Mouse (Mus musculus): ENCODE results near the gene Coro2a. TPM values are rescaled to one million over a fixed set of nuclear protein-coding genes. Genes with fewer than 3 reads are reported as not detected.

Coro2a gene
- polyA plus RNA-seq, 1 experiment from 2014 or later, result 36.1 TPM

GRCm38 (mm10) chr4:46555762-46556161, 46.2 kb downstream of the Coro2a start:
- H3K9ac ChIP-seq (ENCODE audit: low read length), result no peak overlapping the region
- no peak overlapping the region for H3K27ac ChIP-seq (ENCODE audit: low read depth)
- no peak for ATAC-seq (replicated peaks; ENCODE audit: low FRiP score, low TSS enrichment, low read depth)

DNA sequence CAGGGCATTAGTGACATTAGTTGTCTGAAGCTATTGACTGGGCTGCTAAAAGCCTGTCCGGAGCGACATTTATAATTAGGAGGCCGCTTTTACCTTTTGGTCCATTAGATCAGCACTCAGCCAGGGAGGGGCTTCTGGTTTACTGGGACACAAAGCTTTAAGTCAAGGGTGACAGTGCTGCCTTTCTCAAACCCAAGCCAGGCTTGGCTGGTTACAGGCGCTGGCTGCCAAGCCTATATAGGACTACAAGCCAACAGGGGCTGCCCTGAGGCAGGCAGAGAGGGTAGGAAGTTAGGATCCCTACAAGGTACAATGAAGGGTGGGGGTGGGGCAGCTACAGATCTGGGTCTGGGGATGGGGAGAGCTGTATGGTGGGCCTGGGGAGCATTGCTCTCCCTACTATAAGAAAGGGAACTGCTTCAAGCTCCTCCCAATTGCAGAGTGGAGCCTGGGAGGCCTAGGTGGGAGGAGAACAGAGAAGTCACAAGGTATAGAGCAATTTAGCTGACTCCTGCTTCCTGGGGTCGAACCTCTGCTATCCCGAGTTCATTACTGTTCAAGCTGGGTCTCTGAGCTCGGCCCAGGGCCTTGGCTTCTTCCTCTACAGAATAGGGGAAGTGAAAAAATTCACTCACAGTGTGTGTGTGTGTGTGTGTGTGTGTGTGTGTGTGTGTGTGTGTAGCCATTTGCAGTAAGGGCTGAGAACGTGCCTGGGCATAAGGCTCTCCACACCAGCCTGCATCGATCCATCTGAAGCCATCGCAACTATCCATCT, 47.5 kb downstream of the Coro2a start:
- WGBS, result 76% methylated on average over 10 of the region's 10 CpGs
- Histone ChIP-seq H3K27ac (ENCODE audit: low read depth) (no peak overlapping the region), H3K4me1 (replicated peaks; ENCODE audit: control insufficient read depth, insufficient read depth, low read length) (no peaks in the 10 kb centered on the region), H3K9me3 (ENCODE audit: control insufficient read depth, low read length) (no peaks in the 10 kb centered on the region), H3K27me3 (replicated peaks; ENCODE audit: control insufficient read depth, insufficient read depth, low read length) (no peaks in the 10 kb centered on the region), H3K4me2 (ENCODE audit: low read length) (no peak overlapping the region), H3K9ac (ENCODE audit: low read length) (no peak overlapping the region), H3K36me3 (ENCODE audit: control insufficient read depth, insufficient read depth, low read length) (no peaks in the 10 kb centered on the region), H3K4me3 (ENCODE audit: low read depth, low read length) (no peak overlapping the region)
- no peak for DNase-seq (ENCODE audit: low spot score)
- ATAC-seq (replicated peaks; ENCODE audit: low FRiP score, low TSS enrichment, low read depth), result no peak

More at GRCm38 (mm10) chr4:46555762-46556161, 46.2 kb downstream of the Coro2a start:
- no peak overlapping the region for H3K4me3 ChIP-seq (ENCODE audit: low read depth, low read length)
- H3K27me3 ChIP-seq (replicated peaks; ENCODE audit: control insufficient read depth, insufficient read depth, low read length), result no peaks in the 10 kb centered on the region
- H3K9me3 ChIP-seq (ENCODE audit: control insufficient read depth, low read length), result no peaks in the 10 kb centered on the region
- no peaks in the 10 kb centered on the region for H3K36me3 ChIP-seq (ENCODE audit: control insufficient read depth, insufficient read depth, low read length)
- no peak overlapping the region for H3K4me2 ChIP-seq (ENCODE audit: low read length)
- DNase-seq (ENCODE audit: low spot score), result no peak
- peaks cover 5% of the 10 kb centered on the region; the same call in 1 of the 2 replicates for H3K4me1 ChIP-seq (replicated peaks; ENCODE audit: control insufficient read depth, insufficient read depth, low read length)
- 83% methylated on average over 9 of the region's 9 CpGs for WGBS

GRCm38 (mm10) chr4:46553864-46554263, 48.1 kb downstream of the Coro2a start:
- H3K4me2 ChIP-seq (ENCODE audit: low read length), result no peak overlapping the region
- H3K27ac ChIP-seq (ENCODE audit: low read depth), result no peak overlapping the region
- H3K27me3 ChIP-seq (replicated peaks; ENCODE audit: control insufficient read depth, insufficient read depth, low read length), result no peaks in the 10 kb centered on the region
- H3K36me3 ChIP-seq (ENCODE audit: control insufficient read depth, insufficient read depth, low read length), result no peaks in the 10 kb centered on the region
- DNase-seq (ENCODE audit: low spot score) (peak; percentile 55), ATAC-seq (replicated peaks; ENCODE audit: low FRiP score, low TSS enrichment, low read depth) (peak; percentile 44; the same call in 1 of the 2 replicates)
- H3K4me3 ChIP-seq (ENCODE audit: low read depth, low read length), result no peak overlapping the region
- 67% methylated on average over 1 of the region's 1 CpGs for WGBS
- H3K4me1 ChIP-seq (replicated peaks; ENCODE audit: control insufficient read depth, insufficient read depth, low read length), result no peaks in the 10 kb centered on the region
- no peaks in the 10 kb centered on the region for H3K9me3 ChIP-seq (ENCODE audit: control insufficient read depth, low read length)
- no peak overlapping the region for H3K9ac ChIP-seq (ENCODE audit: low read length)

- H3K4me3 ChIP-seq (ENCODE audit: low read depth, low read length), result no peak overlapping the region
- no peaks in the 10 kb centered on the region for H3K4me1 ChIP-seq (replicated peaks; ENCODE audit: control insufficient read depth, insufficient read depth, low read length)
- ATAC-seq (replicated peaks; ENCODE audit: low FRiP score, low TSS enrichment, low read depth) (no peak), DNase-seq (ENCODE audit: low spot score) (no peak)
- H3K27ac ChIP-seq (ENCODE audit: low read depth), result no peak overlapping the region
- WGBS, result 69% methylated on average over 8 of the region's 8 CpGs
- H3K27me3 ChIP-seq (replicated peaks; ENCODE audit: control insufficient read depth, insufficient read depth, low read length), result no peaks in the 10 kb centered on the region
- no peak overlapping the region for H3K4me2 ChIP-seq (ENCODE audit: low read length)
- H3K9ac ChIP-seq (ENCODE audit: low read length), result no peak overlapping the region
- no peaks in the 10 kb centered on the region for H3K36me3 ChIP-seq (ENCODE audit: control insufficient read depth, insufficient read depth, low read length)
- no peaks in the 10 kb centered on the region for H3K9me3 ChIP-seq (ENCODE audit: control insufficient read depth, low read length)
These were observed 51.6 kb downstream of the Coro2a start for GRCm38 (mm10) chr4:46550406-46550805.

DNA sequence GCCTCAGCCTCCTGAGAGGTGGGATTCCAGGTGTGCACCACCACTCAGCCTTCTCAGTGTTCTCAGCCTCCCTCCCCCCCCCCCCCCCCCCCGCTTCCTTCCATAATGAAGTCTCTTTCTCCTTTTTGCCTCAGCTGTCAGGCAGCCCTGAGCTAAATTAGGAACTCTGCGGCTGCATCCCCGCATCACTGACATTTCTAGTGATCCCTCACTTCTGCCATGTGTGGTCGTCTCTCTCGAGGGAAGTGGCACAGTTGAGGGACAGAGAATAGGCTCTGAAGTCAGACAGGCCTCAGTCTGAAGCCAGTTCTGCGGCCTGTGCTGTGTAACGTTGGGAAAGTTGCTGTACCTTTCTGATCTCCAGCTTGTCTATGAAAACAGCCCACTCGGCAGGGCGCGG, 52.0 kb downstream of the Coro2a start:
- Histone ChIP-seq H3K4me3 (ENCODE audit: low read depth, low read length) (no peak overlapping the region), H3K27ac (ENCODE audit: low read depth) (no peak overlapping the region), H3K4me2 (ENCODE audit: low read length) (no peak overlapping the region), H3K4me1 (replicated peaks; ENCODE audit: control insufficient read depth, insufficient read depth, low read length) (no peaks in the 10 kb centered on the region), H3K36me3 (ENCODE audit: control insufficient read depth, insufficient read depth, low read length) (no peaks in the 10 kb centered on the region), H3K27me3 (replicated peaks; ENCODE audit: control insufficient read depth, insufficient read depth, low read length) (no peaks in the 10 kb centered on the region), H3K9ac (ENCODE audit: low read length) (no peak overlapping the region), H3K9me3 (ENCODE audit: control insufficient read depth, low read length) (no peaks in the 10 kb centered on the region)
- WGBS, result 79% methylated on average over 9 of the region's 10 CpGs
- ATAC-seq (replicated peaks; ENCODE audit: low FRiP score, low TSS enrichment, low read depth) (no peak), DNase-seq (ENCODE audit: low spot score) (no peak)

DNA sequence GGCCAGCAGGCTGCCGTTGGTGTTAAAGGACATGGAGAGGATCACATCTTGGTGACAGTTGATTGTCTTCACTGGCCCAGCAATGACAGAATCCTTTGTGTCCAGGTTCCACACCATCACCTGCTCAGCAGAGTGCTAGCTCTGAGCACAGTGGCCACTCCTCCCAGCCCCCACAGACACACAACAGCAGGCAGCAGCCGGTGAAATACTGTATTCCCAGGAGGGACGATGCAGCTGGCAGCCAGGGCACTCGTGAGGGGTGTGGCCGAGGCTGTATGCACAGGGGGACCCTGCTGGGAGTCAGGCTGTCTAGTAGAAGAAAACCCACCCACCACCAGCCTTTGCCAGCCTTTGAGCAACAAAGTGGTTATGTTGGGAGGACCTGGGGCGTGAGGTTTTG, 55.3 kb downstream of the Coro2a start:
- H3K9ac ChIP-seq (ENCODE audit: low read length), result no peak overlapping the region
- no peak overlapping the region for H3K27ac ChIP-seq (ENCODE audit: low read depth)
- no peak for ATAC-seq (replicated peaks; ENCODE audit: low FRiP score, low TSS enrichment, low read depth)
- no peaks in the 10 kb centered on the region for H3K9me3 ChIP-seq (ENCODE audit: control insufficient read depth, low read length)
- H3K27me3 ChIP-seq (replicated peaks; ENCODE audit: control insufficient read depth, insufficient read depth, low read length), result no peaks in the 10 kb centered on the region
- no peak overlapping the region for H3K4me2 ChIP-seq (ENCODE audit: low read length)
- H3K36me3 ChIP-seq (ENCODE audit: control insufficient read depth, insufficient read depth, low read length), result no peaks in the 10 kb centered on the region
- no peak overlapping the region for H3K4me3 ChIP-seq (ENCODE audit: low read depth, low read length)
- WGBS, result 45% methylated on average over 6 of the region's 6 CpGs
- no peak for DNase-seq (ENCODE audit: low spot score)
- H3K4me1 ChIP-seq (replicated peaks; ENCODE audit: control insufficient read depth, insufficient read depth, low read length), result no peaks in the 10 kb centered on the region

- Histone ChIP-seq H3K4me2 (ENCODE audit: low read length) (no peak overlapping the region), H3K27ac (ENCODE audit: low read depth) (no peak overlapping the region), H3K9ac (ENCODE audit: low read length) (no peak overlapping the region), H3K27me3 (replicated peaks; ENCODE audit: control insufficient read depth, insufficient read depth, low read length) (no peaks in the 10 kb centered on the region), H3K9me3 (ENCODE audit: control insufficient read depth, low read length) (no peaks in the 10 kb centered on the region), H3K4me1 (replicated peaks; ENCODE audit: control insufficient read depth, insufficient read depth, low read length) (no peaks in the 10 kb centered on the region), H3K4me3 (ENCODE audit: low read depth, low read length) (no peak overlapping the region), H3K36me3 (ENCODE audit: control insufficient read depth, insufficient read depth, low read length) (no peaks in the 10 kb centered on the region)
- 10% methylated on average over 9 of the region's 9 CpGs for WGBS
- 0 out of 2 replicates have a peak, but pooled peaks have one; percentile 48 for ATAC-seq (replicated peaks; ENCODE audit: low FRiP score, low TSS enrichment, low read depth)
- DNase-seq (ENCODE audit: low spot score), result peak; percentile 59
These were observed 56.5 kb downstream of the Coro2a start for GRCm38 (mm10) chr4:46545498-46545897.

GRCm38 (mm10) chr4:46544313-46544712, 57.7 kb downstream of the Coro2a start:
- WGBS, result 19% methylated on average over 1 of the region's 1 CpGs
- no peak overlapping the region for H3K4me2 ChIP-seq (ENCODE audit: low read length)
- ATAC-seq (replicated peaks; ENCODE audit: low FRiP score, low TSS enrichment, low read depth), result no peak
- H3K9me3 ChIP-seq (ENCODE audit: control insufficient read depth, low read length), result no peaks in the 10 kb centered on the region
- no peaks in the 10 kb centered on the region for H3K4me1 ChIP-seq (replicated peaks; ENCODE audit: control insufficient read depth, insufficient read depth, low read length)
- H3K27ac ChIP-seq (ENCODE audit: low read depth), result no peak overlapping the region
- no peak overlapping the region for H3K4me3 ChIP-seq (ENCODE audit: low read depth, low read length)
- H3K9ac ChIP-seq (ENCODE audit: low read length), result no peak overlapping the region
- no peaks in the 10 kb centered on the region for H3K36me3 ChIP-seq (ENCODE audit: control insufficient read depth, insufficient read depth, low read length)
- DNase-seq (ENCODE audit: low spot score), result no peak
- H3K27me3 ChIP-seq (replicated peaks; ENCODE audit: control insufficient read depth, insufficient read depth, low read length), result no peaks in the 10 kb centered on the region

Measured in intestine, embryonic 14.5 days (tissue).